Mouse (Mus musculus) G1E (cell line): ENCODE measurements around the gene Sgpp1. TPM values are rescaled to one million over a fixed set of nuclear protein-coding genes. Genes with fewer than 3 reads are reported as not detected.

ENCODE experiments used
- ATAC-seq: 2 replicates; pipeline ENCODE4 v1.8.0; 2016; ENCODE audit warnings: mild to moderate bottlenecking; ENCODE audit not compliant: insufficient number of reproducible peaks, poor library complexity, low FRiP score, severe bottlenecking; ENCODE audit errors: extremely low read depth
- DNase-seq: peaks from one replicate; pipeline ENCODE4 v3.0.0; 2012; ENCODE audit warnings: low spot score
- H3K27me3 ChIP-seq: 2 replicates; pipeline ENCODE4 v1.6.1; 2012; ENCODE audit warnings: mild to moderate bottlenecking, low read length, inconsistent platforms; ENCODE audit not compliant: insufficient read depth
- H3K36me3 ChIP-seq: replicated peaks from 2 replicates; pipeline ENCODE3; 2012; ENCODE audit warnings: mild to moderate bottlenecking, inconsistent platforms
- H3K4me1 ChIP-seq: 2 replicates; pipeline ENCODE4 v1.6.1; 2012; ENCODE audit warnings: low read depth, low read length, inconsistent platforms, mixed read lengths; ENCODE audit not compliant: insufficient read depth
- H3K4me3 ChIP-seq: 2 replicates; pipeline ENCODE4 v1.5.1; 2012; ENCODE audit warnings: low read depth, mild to moderate bottlenecking, inconsistent platforms, low read length, moderate library complexity, mixed read lengths
- H3K9me3 ChIP-seq: replicated peaks from 2 replicates; pipeline ENCODE4 v1.6.1; 2012; ENCODE audit warnings: inconsistent platforms
- CTCF ChIP-seq: IDR thresholded peaks from 2 replicates; pipeline ENCODE4 v1.5.1; 2012; ENCODE audit warnings: low read depth, low read length, inconsistent platforms, mixed read lengths
- GATA1 ChIP-seq: IDR thresholded peaks from 2 replicates; pipeline ENCODE4 v1.6.1; 2012; ENCODE audit warnings: borderline replicate concordance, low read length, inconsistent platforms, mixed read lengths
- GATA2 ChIP-seq: IDR thresholded peaks from 2 replicates; pipeline ENCODE4 v1.6.1; 2012; ENCODE audit warnings: low read depth, low read length, inconsistent platforms, borderline replicate concordance
- POLR2AphosphoS5 ChIP-seq: IDR thresholded peaks from 2 replicates; pipeline ENCODE4 v1.6.1; 2012; ENCODE audit warnings: low read depth, low read length, inconsistent platforms; ENCODE audit not compliant: insufficient replicate concordance
- TAL1 ChIP-seq: conservative IDR thresholded peaks from 2 replicates; pipeline ENCODE4 v1.6.1; 2012; ENCODE audit warnings: low read depth, low read length, inconsistent platforms, mixed read lengths
- polyA plus RNA-seq: library from polyadenylated mRNA; stranded (reverse); fragments of >175 nt; gene quantifications from 2 replicates; pipeline ENCODE4 v1.2.3, GENCODE M21; 2012
- total RNA-seq, 2 experiments: library from RNA; stranded (forward) in 1 of 2; stranded (reverse) in 1 of 2; fragments of 200-1000 nt in 1 of 2; fragments of >200 nt in 1 of 2; fragmentation: Nextera tagmentation in 1 of 2; gene quantifications; 2 replicates each; pipeline ENCODE4 v1.2.3; 2014 to 2017

Gene Sgpp1
- total and polyA plus RNA-seq, 3 experiments = 5.6 to 23.6 (median 16.8) TPM

DNA sequence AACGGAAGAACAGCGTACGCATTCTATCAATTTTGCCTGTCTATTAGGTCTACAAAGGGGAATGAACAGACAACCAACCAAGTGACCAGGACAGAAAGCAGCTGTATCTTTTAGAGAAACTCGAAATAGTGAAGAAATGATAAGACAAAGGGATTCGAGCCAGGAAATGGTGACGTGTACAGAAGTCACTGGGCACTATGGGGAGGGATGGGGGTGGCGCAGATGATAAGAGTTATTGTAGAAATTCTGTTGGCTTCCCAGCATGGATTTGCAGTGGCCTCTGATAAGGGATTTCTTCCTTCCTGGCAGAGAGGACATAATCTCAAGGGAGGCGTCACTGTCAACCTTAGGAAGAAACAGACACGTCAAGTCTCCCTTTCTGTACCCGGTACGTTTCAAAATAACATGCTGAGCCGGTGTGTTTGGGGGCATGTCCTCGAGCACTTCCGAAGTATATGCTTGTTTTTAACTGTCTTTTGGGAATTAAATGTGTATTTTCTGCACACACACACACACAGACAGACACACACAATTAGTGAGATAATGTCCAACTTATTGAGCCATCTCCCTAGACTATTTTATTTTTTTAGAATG lies 10.3 kb upstream of the Sgpp1 start:
- ATAC-seq = peak; percentile 43
- H3K27me3 ChIP-seq = peaks cover 9% of the 10 kb centered on the region
- TF ChIP-seq CTCF = no peak
- no peak for TF ChIP-seq POLR2AphosphoS5
- no peak for TF ChIP-seq TAL1
- TF ChIP-seq GATA1 = no peak
- no peaks in the 10 kb centered on the region for H3K36me3 ChIP-seq
- no peak overlapping the region; the same call in 1 of the 2 replicates for H3K4me3 ChIP-seq
- no peak for DNase-seq
- H3K4me1 ChIP-seq = peaks cover 8% of the 10 kb centered on the region; the same call in 1 of the 2 replicates
- H3K9me3 ChIP-seq = no peaks in the 10 kb centered on the region

DNA sequence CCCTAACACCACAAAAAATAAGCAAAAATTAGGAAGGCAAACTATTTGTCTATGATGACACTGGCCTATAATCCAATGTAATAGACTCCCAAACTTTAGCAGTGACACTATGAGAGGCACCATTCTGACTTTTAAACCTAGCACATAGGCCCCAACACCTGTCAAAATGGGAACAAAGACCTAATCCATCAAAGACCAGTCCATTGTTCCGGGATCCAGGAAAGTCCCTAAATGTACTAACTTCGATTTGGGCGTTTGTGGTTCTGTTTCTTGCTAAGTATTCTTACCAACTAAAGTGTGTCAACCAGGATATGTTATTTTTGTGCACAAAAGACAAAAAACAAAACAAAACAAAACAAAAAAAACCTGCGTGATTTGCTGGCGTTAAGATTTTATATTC lies 6.6 kb upstream of the Sgpp1 start:
- Histone ChIP-seq H3K4me3 (no peak overlapping the region), H3K9me3 (no peaks in the 10 kb centered on the region), H3K36me3 (no peaks in the 10 kb centered on the region), H3K27me3 (no peaks in the 10 kb centered on the region; the same call in 1 of the 2 replicates), H3K4me1 (peaks cover 6% of the 10 kb centered on the region; the same call in 1 of the 2 replicates)
- no peak for DNase-seq
- ATAC-seq = no peak
- no peak for TF ChIP-seq CTCF
- no peak for TF ChIP-seq GATA2
- no peak for TF ChIP-seq POLR2AphosphoS5
- TF ChIP-seq GATA1 = no peak
- no peak for TF ChIP-seq TAL1

DNA sequence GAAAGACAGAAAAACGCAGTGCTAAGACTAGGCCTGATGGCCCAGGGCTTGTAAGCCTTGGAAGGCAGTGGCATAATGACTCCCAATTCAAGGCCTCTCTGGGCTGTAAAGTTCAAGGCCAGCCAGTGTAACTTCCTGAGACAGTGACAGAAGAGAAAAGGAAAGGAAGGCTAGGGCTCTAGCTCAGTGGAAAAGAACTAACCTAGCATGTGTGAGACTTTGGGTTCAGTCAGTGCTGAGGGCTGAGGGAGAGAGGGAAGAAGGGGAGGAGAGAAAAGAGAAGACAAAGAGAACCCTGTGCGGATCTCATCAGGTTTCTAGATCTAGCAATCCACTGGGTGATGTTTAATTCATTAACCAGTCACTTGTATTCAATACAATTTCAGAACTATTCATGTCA lies 5.7 kb upstream of the Sgpp1 start:
- Histone ChIP-seq H3K4me3 (no peak overlapping the region), H3K9me3 (no peaks in the 10 kb centered on the region), H3K36me3 (no peaks in the 10 kb centered on the region), H3K27me3 (no peaks in the 10 kb centered on the region), H3K4me1 (peaks cover 6% of the 10 kb centered on the region; the same call in 1 of the 2 replicates)
- no peak for ATAC-seq
- no peak for TF ChIP-seq TAL1
- no peak for TF ChIP-seq GATA2
- no peak for TF ChIP-seq CTCF
- TF ChIP-seq GATA1 = no peak
- TF ChIP-seq POLR2AphosphoS5 = no peak
- DNase-seq = no peak

DNA sequence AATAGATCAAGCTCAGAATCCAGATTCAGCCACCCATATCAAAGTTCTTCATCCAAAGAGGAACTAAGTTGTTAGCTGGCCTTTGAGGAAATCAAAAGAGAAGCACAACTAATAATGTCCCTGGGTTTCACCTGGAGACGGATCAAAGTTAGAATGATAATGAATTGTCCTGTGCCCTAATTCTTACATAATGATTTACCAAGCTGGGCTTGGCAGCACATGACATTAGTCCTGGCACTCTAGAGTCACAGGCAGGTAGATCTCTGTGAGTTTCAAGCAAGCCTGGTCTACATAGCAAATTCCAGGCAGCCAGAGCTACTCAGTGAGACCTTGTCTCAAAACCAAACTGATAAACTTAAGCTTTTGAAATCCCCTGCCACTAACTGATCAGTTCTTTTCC lies 4.9 kb upstream of the Sgpp1 start:
- ATAC-seq = no peak
- Histone ChIP-seq H3K36me3 (no peaks in the 10 kb centered on the region), H3K4me1 (no peaks in the 10 kb centered on the region; the same call in 1 of the 2 replicates), H3K9me3 (0 out of 2 replicates have a peak, but pooled peaks cover 2% of the 10 kb centered on the region), H3K27me3 (no peaks in the 10 kb centered on the region; the same call in none of the 2 replicates), H3K4me3 (no peak overlapping the region)
- TF ChIP-seq GATA2 (no peak), GATA1 (no peak), TAL1 (no peak), CTCF (no peak), POLR2AphosphoS5 (no peak)
- DNase-seq = no peak

DNA sequence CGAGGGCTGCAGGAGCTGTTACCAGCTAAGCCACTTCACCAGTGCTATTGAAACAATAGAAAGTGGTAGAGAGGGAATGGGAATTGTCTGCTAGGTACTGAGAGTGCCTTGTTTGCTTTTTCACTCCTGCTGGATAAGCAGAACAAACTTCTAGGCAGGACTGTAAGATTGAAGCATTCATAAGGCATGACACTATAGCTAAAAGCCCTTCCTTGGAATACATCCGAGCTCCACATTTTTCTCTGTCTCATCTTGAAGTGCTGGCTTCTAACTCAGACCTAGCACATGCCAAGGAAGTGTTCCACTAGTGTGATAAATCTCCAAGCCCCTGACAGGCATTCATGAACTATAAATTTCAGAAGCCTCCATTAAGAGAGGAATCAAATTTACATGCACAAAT lies 4.1 kb upstream of the Sgpp1 start:
- H3K9me3 ChIP-seq = 0 out of 2 replicates have a peak, but pooled peaks cover 8% of the 10 kb centered on the region
- no peak for TF ChIP-seq TAL1
- no peak for TF ChIP-seq GATA2
- TF ChIP-seq CTCF = no peak
- TF ChIP-seq POLR2AphosphoS5 = no peak
- TF ChIP-seq GATA1 = no peak
- H3K27me3 ChIP-seq = peaks cover 5% of the 10 kb centered on the region
- DNase-seq (no peak), ATAC-seq (no peak)
- no peaks in the 10 kb centered on the region for H3K36me3 ChIP-seq
- H3K4me3 ChIP-seq = no peak overlapping the region
- no peaks in the 10 kb centered on the region; the same call in none of the 2 replicates for H3K4me1 ChIP-seq

DNA sequence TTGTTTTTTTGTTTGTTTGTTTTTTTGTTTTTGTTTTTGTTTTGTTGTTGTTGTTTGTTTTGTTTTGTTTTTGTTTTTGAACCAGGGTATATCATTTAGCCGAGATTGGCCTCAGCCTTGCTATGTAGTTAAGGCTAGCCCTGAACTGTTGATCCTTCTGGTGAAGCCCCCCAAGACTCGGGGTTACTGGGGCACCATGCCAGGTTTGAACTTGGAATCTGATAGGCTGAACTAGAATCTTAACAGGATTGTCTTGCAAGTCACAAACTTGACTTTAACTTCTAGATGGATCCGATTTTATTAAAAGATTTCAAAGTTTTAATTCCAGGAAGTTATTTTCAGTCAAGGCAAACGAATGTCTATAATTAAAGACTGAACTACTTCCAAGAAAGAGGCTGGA lies 767 bp upstream of the Sgpp1 start:
- ATAC-seq (no peak), DNase-seq (no peak)
- no peaks in the 10 kb centered on the region; the same call in none of the 2 replicates for H3K4me1 ChIP-seq
- TF ChIP-seq GATA2 (no peak), CTCF (no peak), GATA1 (no peak), POLR2AphosphoS5 (no peak), TAL1 (no peak)
- H3K36me3 ChIP-seq = no peaks in the 10 kb centered on the region
- H3K9me3 ChIP-seq = 0 out of 2 replicates have a peak, but pooled peaks cover 8% of the 10 kb centered on the region
- no peak overlapping the region for H3K4me3 ChIP-seq
- peaks cover 5% of the 10 kb centered on the region for H3K27me3 ChIP-seq
